Mouse (Mus musculus) megakaryocyte progenitor cell, adult 5-6 weeks (primary cell): ENCODE results near the gene Csde1. TPM values are rescaled to one million over a fixed set of nuclear protein-coding genes. Genes with fewer than 3 reads are reported as not detected.

ENCODE experiments used
- total RNA-seq, 2 experiments: library from RNA; stranded (forward) in 1 of 2; stranded (reverse) in 1 of 2; fragments of 157-497, 149-512 nt in 1 of 2; fragments of 200-1000 nt in 1 of 2; gene quantifications; 2 replicates each; pipeline versions ENCODE4 v1.2.3 to v1.2.4; 2015 to 2017

The Csde1 gene
- total RNA-seq, 2 experiments from 2014 or later = 297 to 545 TPM

Other genes with a start within 250 kb of the Csde1 start
- not detected in 2 replicates for gene Tshb, start 237.7 kb upstream of the Csde1 start, total RNA-seq (2015)
- not detected in 2 replicates for gene Tshb, start 237.7 kb upstream of the Csde1 start, total RNA-seq (2017)
- not detected in 2 replicates for gene Sycp1, start 84.3 kb upstream of the Csde1 start, total RNA-seq (2015)
- gene Sycp1, start 84.3 kb upstream of the Csde1 start, total RNA-seq (2017) = not detected in 2 replicates
- not detected in 2 replicates for gene Nr1h5, start 56.3 kb upstream of the Csde1 start, total RNA-seq (2015)
- gene Nr1h5, start 56.3 kb upstream of the Csde1 start, total RNA-seq (2017) = not detected in 2 replicates
- 36.6 and 41.4 TPM in 2 replicates for gene Sike1, start 24.7 kb upstream of the Csde1 start, total RNA-seq (2015)
- gene Sike1, start 24.7 kb upstream of the Csde1 start, total RNA-seq (2017) = 14.5 and 19.5 TPM in 2 replicates
- gene Nras, start 37.9 kb downstream of the Csde1 start, total RNA-seq (2015) = 65.6 and 65.7 TPM in 2 replicates
- 60.8 and 77.7 TPM in 2 replicates for gene Nras, start 37.9 kb downstream of the Csde1 start, total RNA-seq (2017)
- not detected in 2 replicates for gene Ampd1, start 53.6 kb downstream of the Csde1 start, total RNA-seq (2015)
- not detected in 2 replicates for gene Ampd1, start 53.6 kb downstream of the Csde1 start, total RNA-seq (2017)
- gene Dennd2c, start 82.2 kb downstream of the Csde1 start, total RNA-seq (2015) = 1.1 and 1.4 TPM in 2 replicates
- gene Dennd2c, start 82.2 kb downstream of the Csde1 start, total RNA-seq (2017) = 0.54 and 1.1 TPM in 2 replicates
- gene Bcas2, start 151.2 kb downstream of the Csde1 start, total RNA-seq (2015) = 129 and 130 TPM in 2 replicates
- gene Bcas2, start 151.2 kb downstream of the Csde1 start, total RNA-seq (2017) = 169 and 190 TPM in 2 replicates